Mouse (Mus musculus): Measurements from ENCODE around the gene Slc6a18.
"Not testable (repeated sequence)": the region's sequence is repeated elsewhere in the genome, so short reads cannot be mapped to it uniquely, and the experiment has no call there.

Slc6a18 gene

DNA sequence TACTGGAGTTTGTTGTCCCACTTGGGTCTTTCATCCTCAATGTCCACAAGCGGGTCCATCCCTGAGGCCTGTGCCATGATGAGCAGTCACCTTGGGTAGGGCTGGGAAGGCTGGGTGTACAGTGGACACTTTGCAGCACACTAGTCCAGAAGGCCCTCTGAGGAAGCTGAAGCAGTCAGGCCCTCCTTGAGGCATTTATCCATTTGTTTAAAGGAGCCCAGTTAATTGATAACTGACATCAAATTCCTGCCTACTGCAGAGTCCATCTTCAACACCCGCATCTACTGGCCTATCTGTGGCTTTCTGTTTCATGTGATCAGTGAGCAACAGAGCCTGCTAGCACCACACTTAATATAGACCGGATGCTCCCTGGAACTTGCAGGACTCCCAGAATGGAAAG is at the start of gene Slc6a18:
Gene Slc6a18 (minus strand): TSS at position 171 of the 400 bp plus-strand sequence.
- DNase-seq (ENCODE audit: low spot score), result no peak

DNA sequence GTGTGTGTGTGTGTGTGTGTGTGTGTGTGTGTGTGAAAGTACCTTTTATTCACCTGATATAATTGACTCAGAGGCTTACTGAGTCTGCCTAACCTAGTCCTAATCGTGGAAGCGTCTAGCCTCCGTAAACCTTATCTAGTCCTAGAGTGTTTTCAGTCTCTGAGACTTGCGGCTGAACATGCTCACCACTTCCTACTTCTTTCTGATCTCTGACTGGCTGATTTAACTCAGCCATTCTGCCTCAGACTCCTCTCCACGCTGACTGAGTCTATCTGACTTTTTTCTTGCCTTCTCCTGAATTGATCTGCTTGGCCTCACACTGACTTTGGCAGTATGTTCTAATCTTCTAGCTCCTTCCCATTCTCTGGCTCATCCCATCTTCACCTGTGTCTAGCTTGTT is 47.5 kb upstream of the Slc6a18 start:
- no peak for DNase-seq (ENCODE audit: low spot score)

DNA sequence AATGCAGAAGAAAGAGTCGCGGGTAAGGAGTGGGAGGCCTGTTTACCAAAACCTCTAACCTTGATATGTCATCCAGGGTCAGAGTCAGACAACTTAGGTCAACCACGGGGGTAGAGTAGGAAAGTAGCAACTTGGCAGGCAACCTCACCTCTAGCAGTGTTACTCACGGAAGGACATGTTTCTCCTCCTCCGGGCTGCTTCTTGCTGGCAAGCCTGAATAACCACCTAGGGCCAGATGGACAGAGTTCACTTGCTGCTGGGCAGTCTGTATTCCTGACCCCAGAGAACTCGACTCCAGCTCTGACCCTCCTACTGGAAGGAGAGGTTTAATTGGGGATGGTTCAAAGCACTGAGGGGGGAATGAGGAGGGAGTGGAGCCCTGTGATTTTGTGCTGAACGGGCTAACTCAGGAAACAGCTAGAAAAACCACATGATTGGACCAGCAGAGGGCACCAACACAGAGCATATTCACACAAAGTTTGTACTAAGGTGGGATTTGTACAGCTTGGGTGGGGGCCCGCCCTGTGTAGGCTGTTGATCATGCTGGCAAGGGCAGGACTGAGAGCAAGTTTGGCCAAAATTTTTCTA is 45.4 kb upstream of the Slc6a18 start:
- DNase-seq (ENCODE audit: low spot score), result no peak

DNA sequence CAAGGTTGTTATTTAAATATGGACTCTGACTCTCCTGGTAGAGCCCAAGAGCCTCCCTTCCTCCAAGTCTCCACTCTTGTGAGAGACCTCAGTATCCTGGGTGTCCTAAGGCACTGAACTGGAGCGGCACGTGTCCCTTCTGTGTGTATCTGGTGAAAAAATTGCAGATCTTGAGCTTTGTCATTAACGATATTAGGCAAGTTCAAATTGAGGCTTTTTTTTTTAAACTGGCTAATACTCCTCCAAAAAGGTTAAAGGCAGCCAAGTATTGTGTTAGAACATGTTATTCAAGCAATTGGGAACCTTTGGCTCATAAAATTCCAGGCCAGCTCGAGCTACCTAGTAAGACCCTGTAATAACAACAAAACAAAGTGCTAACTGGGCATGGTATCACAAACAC is 42.4 kb upstream of the Slc6a18 start:
- no peak for DNase-seq (ENCODE audit: low spot score)

DNA sequence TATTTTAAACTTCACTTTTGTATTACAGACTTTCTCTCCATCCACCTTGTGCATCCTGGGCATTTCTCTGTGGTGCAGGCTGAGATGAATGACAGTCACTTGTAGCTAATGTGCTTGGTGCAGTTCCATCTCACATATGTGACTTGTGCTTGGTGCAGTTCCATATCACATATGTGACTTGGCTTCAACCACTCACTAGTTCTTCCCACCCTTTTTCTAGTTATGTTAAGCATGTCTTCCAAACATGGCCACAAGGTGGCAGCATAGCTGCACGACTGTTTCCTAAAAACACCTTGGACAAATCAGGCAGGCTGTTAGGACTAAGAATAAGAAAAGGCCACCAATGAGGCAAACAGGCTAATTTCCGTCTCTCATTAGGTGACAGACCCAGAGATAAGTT is 40.4 kb upstream of the Slc6a18 start:
- DNase-seq (ENCODE audit: low spot score), result peak; percentile 76

DNA sequence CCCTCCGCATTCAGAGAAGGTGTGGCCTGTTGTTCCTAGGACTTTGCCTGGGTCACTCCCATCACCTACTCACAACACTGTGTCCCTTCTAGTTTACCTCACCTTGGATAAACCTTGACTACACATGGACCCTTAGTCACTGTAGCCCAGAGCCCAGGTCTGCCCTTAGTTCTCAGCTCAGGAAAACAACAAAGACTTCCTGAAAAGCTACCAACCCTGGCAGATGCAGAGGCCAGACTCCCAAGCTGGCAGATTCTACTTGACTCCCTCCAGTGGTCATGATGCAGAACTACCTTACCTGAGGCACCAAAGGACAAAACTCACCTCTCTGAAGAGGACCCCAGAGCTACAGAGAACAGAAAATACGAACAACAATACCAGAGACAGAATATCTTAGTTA is 36.2 kb upstream of the Slc6a18 start:
- DNase-seq (ENCODE audit: low spot score), result peak; percentile 32

DNA sequence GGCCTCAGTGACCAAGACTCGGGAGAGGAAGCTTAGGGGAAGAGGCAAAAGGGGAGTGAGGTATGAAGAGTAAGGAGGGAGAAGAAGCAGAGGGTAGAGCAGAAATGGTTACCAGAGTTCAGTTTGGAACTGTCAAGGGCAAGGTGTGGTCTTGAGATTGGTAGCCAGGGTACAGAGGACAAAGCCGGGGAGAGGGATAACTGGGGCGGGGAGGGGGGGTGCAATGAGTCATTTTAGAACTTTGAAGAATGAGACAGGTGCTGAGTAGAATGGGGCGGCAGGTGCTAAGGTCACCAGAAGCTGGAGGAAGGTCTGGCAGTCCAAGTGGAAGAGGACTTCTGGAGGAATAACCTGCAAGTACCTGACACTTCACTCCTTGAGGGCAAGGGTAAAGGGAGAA is 35.4 kb upstream of the Slc6a18 start:
- no peak for DNase-seq (ENCODE audit: low spot score)

DNA sequence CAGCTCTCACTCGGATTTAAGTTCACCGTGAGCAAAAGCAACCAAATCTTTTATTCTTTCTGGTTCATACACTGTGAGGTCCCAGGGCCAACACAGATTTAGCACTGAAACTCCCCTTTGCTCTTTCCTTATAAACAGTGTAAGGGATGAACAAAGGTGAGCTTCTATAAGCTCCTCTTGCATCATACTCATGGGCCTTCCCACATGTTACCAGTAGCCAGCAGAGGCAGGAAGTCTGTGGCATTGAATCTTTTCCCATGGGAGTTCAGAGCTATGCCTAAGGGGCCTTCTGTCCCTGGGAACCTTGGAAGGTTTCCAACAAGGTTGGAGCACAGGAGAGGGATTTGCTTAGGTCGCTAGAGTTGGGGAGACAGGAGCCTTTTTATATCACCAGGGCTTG is 34.4 kb upstream of the Slc6a18 start:
- DNase-seq (ENCODE audit: low spot score), result no peak

DNA sequence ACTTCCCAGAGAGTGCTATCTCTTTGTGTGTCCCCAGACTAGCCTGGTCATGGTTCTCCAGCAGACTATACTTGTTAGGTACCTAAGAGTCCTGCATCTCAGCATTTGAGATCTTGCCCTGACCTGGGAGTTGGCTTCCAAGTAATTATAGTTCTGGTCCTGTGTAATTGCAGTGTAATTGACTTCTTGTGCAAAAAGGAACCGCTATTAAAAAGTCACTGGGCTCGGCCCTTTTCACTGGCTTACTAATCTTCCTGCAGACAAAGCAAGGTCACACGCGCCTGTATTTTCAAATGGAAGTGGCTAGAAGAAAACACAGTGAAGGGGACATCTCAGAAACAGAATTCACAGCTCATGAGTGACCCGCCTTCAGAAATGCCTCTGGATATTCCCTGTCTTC is 34.0 kb upstream of the Slc6a18 start:
- DNase-seq (ENCODE audit: low spot score), result no peak

DNA sequence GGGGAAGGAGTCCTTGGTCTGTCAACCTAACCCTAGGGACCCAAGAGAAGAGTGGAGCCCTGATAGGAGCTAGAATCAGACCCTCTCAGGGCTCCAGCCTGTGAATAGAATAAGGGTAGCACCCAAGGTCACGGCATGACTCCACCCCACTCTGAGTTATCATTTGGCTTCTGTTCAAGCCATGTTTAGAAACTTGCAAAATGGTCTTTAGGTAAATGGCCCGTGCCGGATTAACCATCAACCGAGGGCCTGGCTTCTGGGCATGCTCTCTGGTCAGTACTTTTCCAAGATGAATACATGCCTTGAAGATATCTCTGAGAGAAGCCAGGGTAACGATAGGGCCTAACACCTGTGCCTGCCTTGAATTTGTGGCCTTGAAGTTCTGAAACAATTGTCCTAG is 33.4 kb upstream of the Slc6a18 start:
- peak; percentile 71 for DNase-seq (ENCODE audit: low spot score)

DNA sequence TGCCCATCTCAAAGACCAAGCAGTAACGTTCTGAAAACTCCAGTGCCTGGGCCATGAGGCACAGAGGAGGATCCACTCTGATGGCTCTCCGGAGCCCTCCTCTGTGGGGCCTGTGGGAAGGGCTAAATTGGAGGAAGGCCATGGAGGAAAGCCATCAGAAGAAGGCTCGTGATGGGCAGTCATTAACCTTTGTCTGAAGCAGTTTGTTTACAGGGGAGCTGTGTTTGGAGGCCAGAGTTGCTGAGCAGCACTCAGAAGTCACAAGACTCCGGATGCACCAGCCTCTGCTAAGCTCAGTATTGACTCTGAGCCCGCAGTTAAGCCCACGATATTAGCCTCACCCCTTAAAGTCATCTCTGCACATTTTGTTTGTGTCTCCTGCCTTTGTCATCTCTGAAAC is 31.7 kb upstream of the Slc6a18 start:
- peak; percentile 72 for DNase-seq (ENCODE audit: low spot score)

DNA sequence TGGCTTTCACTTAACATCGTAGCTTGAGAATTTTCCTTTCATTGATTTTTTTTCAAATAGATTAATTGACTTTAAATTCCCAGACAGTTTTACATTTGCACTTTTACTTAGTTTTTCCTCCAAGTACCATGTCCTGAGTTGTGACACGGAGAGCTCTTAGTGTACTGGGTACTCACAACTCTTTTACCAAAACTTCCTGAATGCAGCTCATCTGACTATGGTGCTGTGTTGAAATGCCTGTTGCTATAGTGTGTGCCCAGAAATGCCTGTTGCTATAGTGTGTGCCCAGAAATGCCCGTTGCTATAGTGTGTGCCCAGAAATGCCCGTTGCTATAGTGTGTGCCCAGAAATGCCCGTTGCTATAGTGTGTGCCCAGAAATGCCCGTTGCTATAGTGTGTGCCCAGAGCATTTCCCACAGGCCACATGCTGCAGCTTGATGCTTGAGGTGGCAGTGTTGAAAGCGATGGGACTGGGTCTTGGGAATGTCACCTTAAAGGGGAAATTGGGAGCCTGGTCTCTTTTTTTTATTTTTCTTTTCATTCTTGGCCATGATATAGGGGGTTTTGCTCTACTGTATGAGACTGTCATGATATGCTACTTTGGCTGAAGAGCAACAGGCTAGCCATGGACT is 27.0 kb upstream of the Slc6a18 start, which contains the start of gene Slc6a19:
Gene Slc6a19 (minus strand): TSS at position 172 of the 632 bp plus-strand sequence.
- DNase-seq (ENCODE audit: low spot score), result no peak

DNA sequence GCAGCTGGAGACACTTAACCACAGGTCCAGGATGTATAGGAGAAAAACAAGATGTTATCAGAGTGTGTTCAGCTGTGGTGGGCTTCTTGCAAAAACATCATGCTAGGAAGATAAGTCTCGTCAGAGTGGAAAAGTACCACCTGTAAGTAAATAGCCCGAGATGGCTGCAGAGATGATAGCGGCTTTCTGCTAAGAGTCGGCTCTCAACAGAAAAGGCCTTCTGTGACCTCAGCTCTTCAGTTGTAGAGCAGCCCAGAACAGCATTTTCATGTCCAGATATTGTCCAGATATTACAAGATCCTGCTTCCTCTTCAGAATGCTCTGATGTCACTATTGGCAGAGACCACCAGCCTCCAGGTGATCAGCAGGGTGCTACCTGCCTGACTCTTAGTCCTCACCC is 25.7 kb upstream of the Slc6a18 start:
- DNase-seq (ENCODE audit: low spot score), result not testable (repeated sequence)

DNA sequence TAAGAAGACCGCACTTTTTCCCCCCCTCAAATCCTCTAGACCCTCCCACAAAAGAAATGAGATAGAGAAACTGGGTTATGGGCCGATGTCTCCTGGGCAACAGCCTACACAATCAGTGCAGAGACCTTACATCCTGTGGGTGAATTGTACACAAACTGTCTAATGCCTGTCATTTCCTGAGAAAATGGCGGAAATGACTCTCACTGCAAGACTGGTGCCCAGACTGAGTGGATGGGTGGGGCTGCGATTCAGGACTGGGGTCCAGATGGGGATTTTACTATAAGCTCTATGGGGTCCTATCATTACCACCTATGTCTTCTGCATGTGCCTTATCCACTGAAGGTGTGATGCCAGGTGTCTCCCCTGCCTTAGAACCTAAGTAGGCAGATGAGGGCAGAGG is 25.0 kb upstream of the Slc6a18 start:
- DNase-seq (ENCODE audit: low spot score), result no peak

DNA sequence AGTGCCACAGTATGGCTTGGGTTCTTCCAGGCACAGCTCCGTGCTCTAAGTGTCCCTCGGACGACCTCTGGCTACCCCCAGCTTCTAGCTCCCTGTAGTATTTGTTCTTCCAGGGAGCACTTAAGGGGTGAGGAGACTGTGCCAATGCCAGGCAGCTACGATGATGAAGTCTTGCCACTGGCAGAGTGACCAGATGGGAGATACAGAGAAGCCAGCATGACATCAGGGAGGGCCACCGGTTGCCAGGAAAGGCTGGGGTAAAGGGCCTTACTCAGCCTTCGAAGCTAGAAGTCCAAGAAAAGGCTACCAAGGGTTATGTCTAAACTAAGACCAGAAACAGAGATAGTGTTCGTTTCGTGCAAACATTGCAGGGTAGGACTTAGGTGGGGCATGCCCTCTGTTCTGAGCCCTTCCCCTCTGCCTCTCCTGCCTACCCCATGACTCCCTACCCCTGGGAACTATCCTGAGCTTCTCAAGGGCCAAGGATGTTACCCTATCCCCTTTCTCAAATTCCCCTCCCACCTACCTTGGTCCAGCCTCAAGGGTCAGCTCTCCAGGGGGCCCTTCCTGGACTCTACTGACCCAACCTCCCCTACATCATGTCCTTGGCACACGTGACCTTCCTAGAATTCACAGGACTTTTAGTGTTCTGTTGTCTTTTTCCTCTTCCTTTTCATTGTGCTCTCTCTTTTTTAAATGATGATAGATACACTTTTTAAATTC is 23.5 kb upstream of the Slc6a18 start:
- no peak for DNase-seq (ENCODE audit: low spot score)

DNA sequence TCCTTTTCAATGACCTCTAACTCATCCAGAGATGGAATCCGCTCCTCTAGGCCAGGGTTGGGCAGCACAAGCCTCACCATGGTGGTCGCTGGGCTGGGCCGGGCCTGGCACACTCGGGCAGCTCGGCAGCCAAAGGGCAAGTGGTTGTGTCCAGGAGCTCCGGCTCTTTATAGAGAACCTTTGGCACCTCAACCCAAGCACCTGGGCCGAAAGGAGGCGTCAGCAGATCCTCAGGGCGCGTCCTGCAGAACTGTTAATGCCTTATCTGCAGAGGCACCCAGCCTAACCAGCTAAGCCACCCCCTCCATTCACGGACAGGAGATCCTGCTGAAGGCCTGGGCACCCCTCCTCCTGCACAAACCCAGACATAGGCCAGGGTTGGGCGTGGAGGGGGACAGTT is 22.7 kb upstream of the Slc6a18 start:
- no peak for DNase-seq (ENCODE audit: low spot score)

DNA sequence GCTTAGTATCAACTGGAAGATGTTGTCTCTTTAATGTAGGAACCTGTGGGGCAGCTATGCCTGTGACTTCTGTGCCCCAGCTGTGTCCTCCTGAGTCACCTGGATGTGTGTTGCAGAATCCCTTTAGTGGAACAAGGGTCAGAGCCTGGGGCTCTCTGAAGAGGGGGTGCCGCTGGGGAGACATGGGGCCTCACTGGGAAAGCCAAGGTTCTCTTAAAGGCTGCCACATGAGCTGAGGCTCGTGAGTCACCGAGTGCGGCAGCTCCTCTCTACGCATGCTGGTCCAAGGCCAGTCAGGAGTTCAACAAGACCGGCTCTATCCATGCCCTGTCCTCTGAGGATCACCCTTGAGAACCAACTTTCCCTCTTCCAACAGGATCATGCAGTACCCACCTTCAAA is 21.9 kb upstream of the Slc6a18 start:
- DNase-seq (ENCODE audit: low spot score), result no peak

DNA sequence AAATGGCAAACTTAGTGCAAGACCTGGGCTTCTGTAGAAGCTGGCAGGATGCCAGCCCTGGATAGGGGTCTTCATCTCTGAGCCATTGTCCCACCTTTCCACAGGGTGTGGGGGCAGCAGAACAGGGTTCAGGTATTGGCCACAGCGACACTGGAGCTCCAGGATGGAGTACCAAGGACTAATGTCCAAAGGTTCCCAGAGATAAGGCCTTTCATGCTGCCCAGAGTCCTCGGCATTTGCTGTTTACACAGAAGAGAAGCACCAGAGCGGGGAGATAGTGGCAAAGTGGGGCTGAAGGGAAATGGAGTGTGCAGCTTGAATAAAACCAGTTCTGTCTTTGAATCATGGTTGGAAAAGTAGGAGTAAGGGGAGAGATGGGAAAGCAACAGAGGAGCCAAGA is 18.7 kb upstream of the Slc6a18 start:
- DNase-seq (ENCODE audit: low spot score), result peak; percentile 69

DNA sequence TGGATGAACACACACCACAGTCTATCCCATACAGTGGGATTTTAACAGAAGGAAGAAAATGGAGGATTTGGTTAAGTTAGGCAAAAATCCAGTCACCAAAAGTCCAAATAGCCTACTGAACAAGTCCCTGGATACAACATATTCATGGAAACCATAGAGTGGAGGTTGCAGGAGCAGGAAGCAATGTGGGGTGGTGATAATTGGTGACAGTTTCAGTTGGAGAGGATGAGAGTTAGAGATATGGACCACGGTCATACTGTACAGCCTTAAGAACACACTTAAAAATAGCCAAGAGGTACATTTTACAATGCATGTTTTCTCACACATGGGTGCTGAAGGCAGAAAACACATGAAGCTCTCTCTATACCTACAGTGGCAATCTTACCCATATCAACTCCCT is 17.1 kb upstream of the Slc6a18 start:
- no peak for DNase-seq (ENCODE audit: low spot score)

DNA sequence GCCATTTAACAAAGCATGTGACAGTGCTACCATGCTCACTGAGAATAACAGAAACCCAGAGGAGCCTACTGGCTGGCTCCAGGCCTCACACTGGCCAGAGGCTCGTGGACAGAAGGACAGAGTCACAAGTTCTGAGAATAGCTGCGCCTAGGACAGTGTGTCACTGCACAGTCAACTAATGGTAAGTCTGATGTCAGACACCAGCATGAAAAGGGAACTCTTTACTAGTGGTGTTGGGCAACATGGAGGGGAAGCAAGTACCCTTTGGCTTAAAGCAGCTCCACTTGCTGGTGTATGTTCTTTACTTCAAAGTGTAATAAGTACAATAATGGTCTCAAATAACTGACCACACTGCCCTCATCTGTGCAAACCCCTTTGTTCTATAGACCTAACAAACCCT is 15.5 kb upstream of the Slc6a18 start:
- no peak for DNase-seq (ENCODE audit: low spot score)

DNA sequence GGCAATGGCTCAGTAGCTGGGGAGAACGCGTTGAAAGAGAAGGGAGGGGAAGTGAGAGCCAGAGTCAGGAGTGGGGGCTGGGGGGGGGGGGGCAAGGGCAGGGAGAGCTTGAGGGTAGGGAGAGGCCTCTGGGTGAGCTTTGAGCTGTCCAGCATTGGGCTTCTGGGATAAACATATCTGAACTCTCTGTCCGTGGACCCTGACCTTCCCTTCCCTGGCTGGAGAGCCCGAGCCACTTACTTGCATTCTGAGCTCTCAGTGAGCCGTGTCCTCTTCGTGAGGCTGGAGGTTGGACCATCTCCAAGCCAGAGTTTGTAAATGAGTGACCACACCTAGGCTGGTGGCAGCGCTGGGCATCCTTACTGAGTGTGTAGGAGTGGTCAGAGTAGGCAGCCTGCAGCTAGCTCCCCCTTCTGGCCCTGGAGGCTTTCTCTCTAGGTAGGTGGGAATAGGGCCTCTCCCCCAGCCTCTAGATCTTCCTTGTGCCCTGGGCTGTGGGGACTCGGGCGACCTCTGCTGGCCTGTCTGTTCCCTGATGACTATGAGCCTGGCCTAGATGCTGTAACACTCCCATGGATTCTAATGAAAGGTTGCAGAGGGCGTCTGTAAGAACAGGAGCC is 14.5 kb upstream of the Slc6a18 start:
- DNase-seq (ENCODE audit: low spot score), result peak; percentile 91

DNA sequence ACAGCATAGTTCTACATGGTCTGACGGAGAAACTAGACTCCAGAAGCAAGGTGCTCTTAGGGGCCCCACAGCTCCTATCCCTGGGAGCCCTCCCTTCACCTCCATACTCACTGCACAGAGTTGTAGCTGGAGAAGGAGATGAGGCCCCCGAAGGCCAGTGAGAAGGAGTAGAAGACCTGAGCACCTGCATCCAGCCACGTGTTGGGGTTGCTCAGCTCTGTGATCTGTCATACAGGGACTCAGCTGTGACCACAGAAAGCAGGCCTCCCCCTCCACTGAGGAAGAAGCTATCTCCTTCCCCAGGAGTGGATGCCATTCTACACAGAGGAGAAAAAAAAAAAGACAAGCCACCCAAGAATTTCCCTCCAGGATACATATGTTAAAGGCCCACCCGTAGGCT is 11.1 kb upstream of the Slc6a18 start:
- DNase-seq (ENCODE audit: low spot score), result no peak

DNA sequence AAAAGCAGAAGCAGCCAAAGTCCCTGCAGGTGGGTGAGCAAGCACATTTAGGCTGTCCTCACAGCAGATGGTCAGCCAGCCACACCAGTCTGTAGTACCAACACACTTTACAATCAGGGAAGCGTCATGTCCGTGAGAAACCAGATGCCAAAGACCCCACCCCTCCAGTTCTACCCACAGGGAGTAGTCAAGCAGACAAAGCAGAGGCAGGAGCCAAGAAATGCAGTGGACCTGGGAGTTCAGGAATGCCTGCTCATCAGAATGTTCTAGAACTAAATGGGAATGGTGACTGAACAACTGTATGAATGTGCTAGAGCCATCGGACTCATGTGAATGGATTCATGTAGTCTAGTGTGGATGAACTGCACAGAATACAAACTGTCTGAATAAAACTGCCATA is 9.8 kb upstream of the Slc6a18 start:
- no peak for DNase-seq (ENCODE audit: low spot score)

Measured in yolk sac, embryonic 10.5 days (tissue).